Mouse (Mus musculus): ENCODE data around the gene Lin54. TPM values are rescaled to one million over a fixed set of nuclear protein-coding genes. Genes with fewer than 3 reads are reported as not detected.

Gene Lin54
- polyA plus RNA-seq (2012; rRNA removed), result 6.7 and 6.8 TPM in 2 replicates

DNA sequence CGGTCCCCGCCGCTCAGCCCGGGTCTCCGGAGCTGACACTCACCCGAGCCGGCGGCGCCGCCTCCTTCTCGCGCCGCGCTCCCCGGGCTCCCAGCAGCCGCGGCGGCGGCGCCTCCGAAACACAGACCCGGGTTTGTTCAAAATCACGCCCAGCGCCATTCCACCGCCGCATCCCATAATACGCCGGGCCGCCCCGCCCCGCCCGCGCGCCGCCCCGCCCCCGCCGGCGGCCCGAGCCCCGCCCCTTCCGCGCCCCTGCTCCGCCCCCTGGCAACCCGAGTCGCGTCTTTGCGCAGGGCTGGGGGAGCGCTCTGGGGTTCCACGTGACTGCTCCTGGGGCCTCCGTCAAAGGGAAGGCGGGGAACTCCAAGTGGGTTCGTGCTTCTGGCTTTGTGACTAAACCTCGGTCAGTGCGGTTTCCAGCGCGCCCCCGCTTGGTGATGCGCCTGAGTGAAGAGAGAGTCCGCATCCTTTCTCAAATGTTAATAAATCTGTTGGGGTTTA, at the start of gene Lin54:
Gene Lin54, minus strand, starts transcription at position 182 of the 504 bp plus-strand sequence.

DNA sequence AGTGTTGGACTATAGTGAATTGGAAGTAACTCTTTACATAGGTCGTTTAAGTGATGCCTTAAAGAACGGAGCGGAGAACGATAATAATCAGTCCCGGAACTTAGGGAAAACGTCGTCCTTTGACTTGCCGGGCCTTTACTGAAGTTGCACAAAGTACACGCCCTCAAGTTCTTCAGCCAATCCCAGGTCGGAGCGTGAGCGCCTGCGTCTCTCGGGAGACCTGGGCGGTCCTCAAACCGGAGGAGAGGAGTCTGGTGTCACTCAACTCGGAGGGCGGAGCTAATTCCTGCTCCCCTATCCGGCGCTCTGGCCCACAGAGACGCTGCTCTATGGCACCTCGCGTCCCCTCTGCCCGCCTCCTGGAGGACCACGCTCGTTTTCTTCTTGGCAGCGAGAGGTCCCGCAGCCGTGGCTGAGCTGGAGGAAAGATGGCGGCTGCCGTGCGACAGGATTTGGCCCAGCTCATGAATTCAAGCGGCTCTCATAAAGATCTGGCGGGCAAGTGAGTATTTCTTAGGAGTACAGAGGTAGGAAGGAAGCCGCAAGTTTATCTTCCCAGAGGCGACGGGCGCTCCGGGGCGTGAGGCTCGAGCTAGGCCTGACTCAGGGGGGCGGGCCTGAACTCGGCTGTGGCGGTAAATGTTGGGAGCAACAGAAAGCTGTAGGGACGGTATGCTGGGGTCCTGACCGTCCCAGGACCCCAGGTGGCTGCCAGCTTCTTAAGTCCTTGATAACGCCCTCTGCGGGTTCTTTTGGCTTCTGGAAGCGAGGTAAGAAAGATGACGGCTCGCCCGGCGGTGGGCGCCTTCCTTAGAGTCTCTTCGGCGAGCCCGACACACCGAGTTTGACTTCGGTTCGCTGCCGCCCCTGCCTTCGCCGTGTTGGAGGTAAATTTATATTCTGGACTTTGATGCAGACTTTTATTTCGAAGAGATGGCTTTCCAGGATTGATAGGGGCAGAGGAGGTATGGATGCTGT, 17.9 kb upstream of the Lin54 start, which contains the start of gene Cops4:
Gene Cops4, plus strand, starts transcription at position 261 of the 978 bp plus-strand sequence.

DNA sequence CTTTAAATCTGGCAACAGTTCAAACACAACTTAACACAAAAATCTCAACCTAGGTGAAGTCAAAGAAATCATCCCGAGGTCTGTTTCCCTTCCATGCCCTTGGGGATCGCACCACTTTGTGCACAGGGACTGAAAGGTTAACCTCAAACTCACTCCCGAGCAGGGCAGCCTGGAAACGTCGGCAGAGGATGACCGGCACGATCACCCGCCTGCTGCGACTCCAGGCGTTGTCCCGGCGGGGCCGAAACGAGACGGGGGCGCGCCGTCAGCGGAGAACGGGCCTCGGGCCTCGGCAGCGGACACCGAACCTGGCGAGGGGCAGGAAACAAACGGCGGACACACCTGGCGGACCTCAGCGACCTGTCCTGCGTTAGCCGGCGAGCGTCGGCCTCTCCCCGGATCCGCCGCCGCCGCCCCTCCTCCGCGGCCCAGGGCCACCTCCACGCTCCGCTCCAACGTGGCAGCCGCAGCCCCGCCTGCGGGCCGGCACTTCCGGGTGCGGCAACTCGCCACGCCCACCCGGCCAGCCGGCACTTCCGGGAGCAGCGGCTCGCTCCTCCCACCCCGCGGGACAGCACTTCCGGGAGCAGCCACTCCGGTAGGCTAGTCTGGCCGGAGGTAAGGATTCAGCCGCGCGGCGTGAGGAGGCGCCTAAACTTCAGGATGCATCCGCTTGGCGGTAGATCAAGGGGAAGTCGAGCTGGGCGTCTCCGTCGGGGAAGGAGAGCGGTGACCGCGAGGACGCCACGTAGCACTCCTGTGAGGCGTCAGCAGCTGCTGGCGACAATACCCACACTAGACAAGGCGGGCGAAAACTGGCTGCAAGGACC, 84.5 kb downstream of the Lin54 start, which contains the start of gene Sec31a:
Gene Sec31a, minus strand, starts transcription at position 474 of the 830 bp plus-strand sequence.

Other genes with a start within 250 kb of the Lin54 start
- gene Sec31a, start 84.4 kb downstream of the Lin54 start, polyA plus RNA-seq (2012; rRNA removed), result 87.4 and 110 TPM in 2 replicates
- gene Cops4, start 17.7 kb upstream of the Lin54 start, polyA plus RNA-seq (2012; rRNA removed), result 77.5 and 78.0 TPM in 2 replicates
- gene Plac8, start 71.6 kb upstream of the Lin54 start, polyA plus RNA-seq (2012; rRNA removed), result 1.9 and 4.8 TPM in 2 replicates
- gene Coq2, start 174.5 kb upstream of the Lin54 start, polyA plus RNA-seq (2012; rRNA removed), result 83.5 and 88.4 TPM in 2 replicates
- 0.38 and 0.47 TPM in 2 replicates for gene Hpse, start 219.1 kb upstream of the Lin54 start, polyA plus RNA-seq (2012; rRNA removed)